Mouse (Mus musculus) adrenal gland, adult (tissue): ENCODE results near the gene Smtnl2.

Source experiments
- DNase-seq, 2 experiments: peaks; one replicate each; pipeline ENCODE4 v3.0.0; 2022 to 2023; ENCODE audit warnings: low spot score in 1 of 2; ENCODE audit not compliant: inconsistent age in 2 of 2

The Smtnl2 gene

GRCm38 (mm10) chr11:72428694-72429093 is 17.2 kb upstream of the Smtnl2 start:
- peak; percentile 76 to 94 for DNase-seq

- DNase-seq, result no peak
Observed at GRCm38 (mm10) chr11:72426884-72427283, 15.4 kb upstream of the Smtnl2 start.

GRCm38 (mm10) chr11:72425201-72425600 is 13.7 kb upstream of the Smtnl2 start:
- no peak for DNase-seq

- DNase-seq, result no peak
Observed at GRCm38 (mm10) chr11:72423686-72424085, 12.2 kb upstream of the Smtnl2 start.

GRCm38 (mm10) chr11:72421518-72422278 is 10.2 kb upstream of the Smtnl2 start:
- DNase-seq, result peak in 1 of 2 experiments; percentile 88

- DNase-seq, result no peak
Observed at GRCm38 (mm10) chr11:72420460-72421122, 9.1 kb upstream of the Smtnl2 start.

- no peak for DNase-seq
Observed at GRCm38 (mm10) chr11:72419006-72419405, 7.5 kb upstream of the Smtnl2 start.

- DNase-seq, result peak in 1 of 2 experiments; percentile 66
Observed at GRCm38 (mm10) chr11:72418227-72418626, 6.7 kb upstream of the Smtnl2 start.

GRCm38 (mm10) chr11:72417376-72417775 is 5.9 kb upstream of the Smtnl2 start:
- no peak for DNase-seq

- no peak for DNase-seq
Observed at GRCm38 (mm10) chr11:72416666-72417065, 5.2 kb upstream of the Smtnl2 start.

- DNase-seq, result no peak
Observed at GRCm38 (mm10) chr11:72415155-72415554, 3.6 kb upstream of the Smtnl2 start.

- DNase-seq, result no peak
Observed at GRCm38 (mm10) chr11:72413601-72414190, 2.2 kb upstream of the Smtnl2 start.

GRCm38 (mm10) chr11:72413016-72413415 is 1.5 kb upstream of the Smtnl2 start:
- DNase-seq, result peak in 1 of 2 experiments; percentile 56

GRCm38 (mm10) chr11:72411945-72412344 is 432 bp upstream of the Smtnl2 start:
- no peak for DNase-seq

GRCm38 (mm10) chr11:72410521-72411092 is 906 bp downstream of the Smtnl2 start:
- no peak for DNase-seq

GRCm38 (mm10) chr11:72409649-72410385 is 1.7 kb downstream of the Smtnl2 start:
- no peak for DNase-seq

GRCm38 (mm10) chr11:72408451-72409170 is 2.9 kb downstream of the Smtnl2 start:
- no peak for DNase-seq

- DNase-seq, result no peak
Observed at GRCm38 (mm10) chr11:72407574-72407973, 3.9 kb downstream of the Smtnl2 start.

GRCm38 (mm10) chr11:72407081-72407480 is 4.4 kb downstream of the Smtnl2 start:
- no peak for DNase-seq

- no peak for DNase-seq
Observed at GRCm38 (mm10) chr11:72406079-72406675, 5.3 kb downstream of the Smtnl2 start.
